Comparison of ENCODE assay signal across 8 mouse cellular contexts in genomic region chr6:37440491-37441250, GRCm38 (mm10). TPM values are rescaled to one million over a fixed set of nuclear protein-coding genes. Genes with fewer than 3 reads are reported as not detected.
A peak's percentile ranks its signal among the peaks of the same experiment; 100 is the strongest.
DNase-seq lines count a peak whose midpoint lies in the region; ATAC-seq lines count a peak whose summit lies in the region.

No protein-coding gene starts in this region.

- no peaks in the 10 kb centered on the region for H3K9me3 ChIP-seq in megakaryocyte, embryonic 14.5 days
- no peaks in the 10 kb centered on the region for H3K9me3 ChIP-seq in embryonic facial prominence, embryonic 15.5 days (replicated peaks)
- no peaks in the 10 kb centered on the region for H3K9me3 ChIP-seq in hindbrain, embryonic 12.5 days (replicated peaks)
- no peaks in the 10 kb centered on the region for H3K9me3 ChIP-seq in liver, embryonic 12.5 days (replicated peaks)
- no peaks in the 10 kb centered on the region for H3K9me3 ChIP-seq in neural tube, embryonic 14.5 days (ENCODE audit: control insufficient read depth, low read length)

- peaks cover 33% of the 10 kb centered on the region for H3K4me1 ChIP-seq in megakaryocyte, embryonic 14.5 days
- H3K4me1 ChIP-seq in embryonic facial prominence, embryonic 15.5 days = peaks cover 35% of the 10 kb centered on the region
- H3K4me1 ChIP-seq in hindbrain, embryonic 12.5 days = peaks cover 14% of the 10 kb centered on the region
- peaks cover 18% of the 10 kb centered on the region for H3K4me1 ChIP-seq in liver, embryonic 12.5 days
- H3K4me1 ChIP-seq in neural tube, embryonic 14.5 days (ENCODE audit: control insufficient read depth, insufficient read depth, low read length) = no peaks in the 10 kb centered on the region; the same call in 1 of the 2 replicates

- ATAC-seq in megakaryocyte, adult 5-6 weeks (ENCODE audit: poor library complexity, severe bottlenecking) = no peak
- ATAC-seq in embryonic facial prominence, embryonic 15.5 days (ENCODE audit: insufficient number of reproducible peaks, low FRiP score, low TSS enrichment, low read depth) = no peak
- ATAC-seq in hindbrain, embryonic 12.5 days (ENCODE audit: low FRiP score) = no peak
- no peak for ATAC-seq in liver, embryonic 12.5 days
- ATAC-seq in neural tube, embryonic 14.5 days (ENCODE audit: low read depth) = no peak
- no peak for ATAC-seq in cerebellum, adult (ENCODE audit: insufficient number of reproducible peaks, low FRiP score, low TSS enrichment)

- no peak for DNase-seq in ovary, postnatal 36 days (ENCODE audit: low spot score)

- H3K27me3 ChIP-seq in megakaryocyte, embryonic 14.5 days (replicated peaks) = no peaks in the 10 kb centered on the region
- no peaks in the 10 kb centered on the region for H3K27me3 ChIP-seq in embryonic facial prominence, embryonic 15.5 days
- no peaks in the 10 kb centered on the region for H3K27me3 ChIP-seq in hindbrain, embryonic 12.5 days
- no peaks in the 10 kb centered on the region for H3K27me3 ChIP-seq in liver, embryonic 12.5 days (replicated peaks)
- H3K27me3 ChIP-seq in neural tube, embryonic 14.5 days (ENCODE audit: control insufficient read depth, insufficient read depth, low read length) = no peaks in the 10 kb centered on the region

- H3K4me3 ChIP-seq in megakaryocyte, embryonic 14.5 days (replicated peaks) = peak overlapping the region; percentile 98
- peak overlapping the region; percentile 88 for H3K4me3 ChIP-seq in embryonic facial prominence, embryonic 15.5 days (replicated peaks)
- peak overlapping the region; percentile 65 for H3K4me3 ChIP-seq in hindbrain, embryonic 12.5 days
- peak overlapping the region; percentile 82 for H3K4me3 ChIP-seq in liver, embryonic 12.5 days
- H3K4me3 ChIP-seq in neural tube, embryonic 14.5 days (ENCODE audit: low read depth, low read length) = peak overlapping the region; percentile 69

- H3K4me2 ChIP-seq in embryonic facial prominence, embryonic 15.5 days (replicated peaks) = peak overlapping the region; percentile 66
- peak overlapping the region; percentile 82 for H3K4me2 ChIP-seq in hindbrain, embryonic 12.5 days (replicated peaks)
- H3K4me2 ChIP-seq in liver, embryonic 12.5 days = peak overlapping the region; percentile 97
- H3K4me2 ChIP-seq in neural tube, embryonic 14.5 days (ENCODE audit: low read depth, low read length) = peak overlapping the region; percentile 79

- peak overlapping the region; percentile 95 for H3K27ac ChIP-seq in embryonic facial prominence, embryonic 15.5 days (replicated peaks)
- H3K27ac ChIP-seq in hindbrain, embryonic 12.5 days = peak overlapping the region; percentile 56
- peak overlapping the region; percentile 56; the same call in 1 of the 2 replicates for H3K27ac ChIP-seq in liver, embryonic 12.5 days
- H3K27ac ChIP-seq in neural tube, embryonic 14.5 days (ENCODE audit: low read depth, low read length) = no peak overlapping the region

- 4% methylated on average over 12 of the region's 12 CpGs for WGBS in embryonic facial prominence, embryonic 15.5 days
- WGBS in hindbrain, embryonic 12.5 days = 12% methylated on average over 12 of the region's 12 CpGs
- WGBS in liver, embryonic 12.5 days (ENCODE audit: insufficient replicate concordance) = 15% methylated on average over 12 of the region's 12 CpGs
- WGBS in neural tube, embryonic 14.5 days = 14% methylated on average over 12 of the region's 12 CpGs

- H3K9ac ChIP-seq in embryonic facial prominence, embryonic 15.5 days = peak overlapping the region; percentile 85
- peak overlapping the region; percentile 68 for H3K9ac ChIP-seq in hindbrain, embryonic 12.5 days
- peak overlapping the region; percentile 84 for H3K9ac ChIP-seq in liver, embryonic 12.5 days
- no peak overlapping the region; the same call in 1 of the 2 replicates for H3K9ac ChIP-seq in neural tube, embryonic 14.5 days (replicated peaks; ENCODE audit: low read depth, low read length)

- peaks cover 7% of the 10 kb centered on the region for H3K36me3 ChIP-seq in megakaryocyte, embryonic 14.5 days (replicated peaks; ENCODE audit: low read length)
- 0 out of 2 replicates have a peak, but pooled peaks cover 4% of the 10 kb centered on the region for H3K36me3 ChIP-seq in embryonic facial prominence, embryonic 15.5 days
- H3K36me3 ChIP-seq in hindbrain, embryonic 12.5 days = no peaks in the 10 kb centered on the region
- no peaks in the 10 kb centered on the region for H3K36me3 ChIP-seq in liver, embryonic 12.5 days
- no peaks in the 10 kb centered on the region for H3K36me3 ChIP-seq in neural tube, embryonic 14.5 days (ENCODE audit: control insufficient read depth, insufficient read depth, low read length)

RNA-seq across cellular contexts. Expression of gene Creb3l2, which starts 1.3 kb away (rescaled TPM):
- 1.4 and 2.5 TPM in 2 replicates for polyA plus RNA-seq in megakaryocyte, embryonic 14.5 days (2012; ENCODE audit: insufficient read depth, low replicate concordance)
- total RNA-seq in megakaryocyte, adult 5-6 weeks (2015) = 7.8 and 8.0 TPM in 2 replicates
- 2.8 and 3.0 TPM in 2 replicates for total RNA-seq in megakaryocyte, adult 5-6 weeks (2017)
- polyA plus RNA-seq in embryonic facial prominence, embryonic 15.5 days (2015; fragmentation: Nextera tagmentation; extraction: Ambion mirVana) = 27.3 and 28.1 TPM in 2 replicates
- polyA plus RNA-seq in hindbrain, embryonic 12.5 days (2016; fragmentation: Nextera tagmentation; extraction: Ambion mirVana) = 14.9 and 16.7 TPM in 2 replicates
- 5.0 and 5.1 TPM in 2 replicates for polyA plus RNA-seq in liver, embryonic 12.5 days (2016; fragmentation: Nextera tagmentation; extraction: Ambion mirVana)
- 2.3 and 5.4 TPM in 2 replicates for polyA plus RNA-seq in neural tube, embryonic 14.5 days (2014; fragmentation: Nextera tagmentation; extraction: Ambion mirVana)
